Mouse (Mus musculus) cerebellum, adult 2 months (tissue): ENCODE data around the gene Fosl2. TPM values are rescaled to one million over a fixed set of nuclear protein-coding genes. Genes with fewer than 3 reads are reported as not detected.

ENCODE experiments used
- DNase-seq, 2 experiments: peaks; one replicate each; pipeline ENCODE4 v3.0.0; 2021
- H3K27ac ChIP-seq: fragments of 200-500 bp; 2 replicates; pipeline ENCODE4 v1.5.1; 2012; ENCODE audit warnings: low read length, control low read depth, inconsistent platforms; ENCODE audit not compliant: insufficient read depth
- H3K27me3 ChIP-seq: fragments of 200-500 bp; 2 replicates; pipeline ENCODE4 v1.6.1; 2012; ENCODE audit warnings: inconsistent platforms, mild to moderate bottlenecking, low read length, moderate library complexity; ENCODE audit not compliant: control insufficient read depth, insufficient read depth
- H3K4me1 ChIP-seq: fragments of 200-500 bp; 2 replicates; pipeline ENCODE4 v1.6.1; 2011; ENCODE audit warnings: low read length; ENCODE audit not compliant: control insufficient read depth, insufficient read depth
- H3K4me3 ChIP-seq: fragments of 200-500 bp; replicated peaks from 2 replicates; pipeline ENCODE3; 2011; ENCODE audit warnings: mild to moderate bottlenecking, low read depth, low read length, control low read depth; ENCODE audit not compliant: insufficient read depth
- CTCF ChIP-seq: fragments of 200-500 bp; IDR thresholded peaks from 2 replicates; pipeline ENCODE4 v1.5.1; 2011; ENCODE audit warnings: low read depth, mild to moderate bottlenecking, control low read depth, low read length, moderate library complexity, borderline replicate concordance; ENCODE audit not compliant: insufficient read depth
- POLR2A ChIP-seq: fragments of 200-500 bp; IDR thresholded peaks from 2 replicates; pipeline ENCODE4 v1.6.1; 2011; ENCODE audit warnings: low read length, control low read depth, borderline replicate concordance; ENCODE audit not compliant: insufficient read depth
- WGBS: fragments of 180-500 bp; shearing (Covaris S2); methylation state at CpG from one replicate; pipeline ENCODE4 v1.1.7; 2018; 5-methylcytosine and 5-hydroxymethylcytosine counted together
- polyA plus RNA-seq: library from polyadenylated mRNA; depleted of rRNA; stranded (reverse); fragments of >200 nt; gene quantifications from 2 replicates; pipeline ENCODE4 v1.2.3, GENCODE M21; 2012; rRNA removed

The Fosl2 gene
- polyA plus RNA-seq, 1 experiment, result 3.5 TPM

- H3K4me1 ChIP-seq, result no peaks in the 10 kb centered on the region; the same call in 1 of the 2 replicates
- TF ChIP-seq POLR2A (no peak), CTCF (no peak)
Observed at GRCm38 (mm10) chr5:32195857-32196609, 60.4 kb downstream of the Fosl2 start.

GRCm38 (mm10) chr5:32197698-32198097, 62.1 kb downstream of the Fosl2 start:
- Histone ChIP-seq H3K27me3 (no peaks in the 10 kb centered on the region), H3K4me1 (no peaks in the 10 kb centered on the region; the same call in 1 of the 2 replicates), H3K27ac (no peak overlapping the region), H3K4me3 (no peak overlapping the region)
- TF ChIP-seq CTCF, result peak; percentile 82
- TF ChIP-seq POLR2A, result no peak
- peak; percentile 76 to 81 for DNase-seq
- 14% methylated on average over 4 of the region's 4 CpGs for WGBS

More at GRCm38 (mm10) chr5:32195857-32196609, 60.4 kb downstream of the Fosl2 start:
- Histone ChIP-seq H3K4me3 (no peak overlapping the region), H3K27ac (no peak overlapping the region), H3K27me3 (no peaks in the 10 kb centered on the region)
- DNase-seq, result no peak
- WGBS, result 75% methylated on average over 12 of the region's 12 CpGs

- no peaks in the 10 kb centered on the region; the same call in 1 of the 2 replicates for H3K4me1 ChIP-seq
- no peaks in the 10 kb centered on the region for H3K27me3 ChIP-seq
- DNase-seq, result no peak
- 85% methylated on average over 3 of the region's 3 CpGs for WGBS
- no peak overlapping the region for H3K27ac ChIP-seq
- TF ChIP-seq CTCF (no peak), POLR2A (no peak)
- H3K4me3 ChIP-seq, result no peak overlapping the region
Observed at GRCm38 (mm10) chr5:32199136-32199535, 63.5 kb downstream of the Fosl2 start.

GRCm38 (mm10) chr5:32199594-32199993, 64.0 kb downstream of the Fosl2 start:
- H3K27me3 ChIP-seq, result no peaks in the 10 kb centered on the region
- WGBS, result 97% methylated on average over 3 of the region's 3 CpGs
- no peak overlapping the region for H3K27ac ChIP-seq
- no peaks in the 10 kb centered on the region; the same call in 1 of the 2 replicates for H3K4me1 ChIP-seq
- DNase-seq, result no peak
- H3K4me3 ChIP-seq, result no peak overlapping the region
- no peak for TF ChIP-seq POLR2A
- TF ChIP-seq CTCF, result no peak

- Histone ChIP-seq H3K27me3 (no peaks in the 10 kb centered on the region), H3K4me3 (no peak overlapping the region), H3K4me1 (no peaks in the 10 kb centered on the region), H3K27ac (no peak overlapping the region)
- WGBS, result 80% methylated on average over 4 of the region's 4 CpGs
- DNase-seq, result no peak
- TF ChIP-seq POLR2A (no peak), CTCF (peak; percentile 47)
Observed at GRCm38 (mm10) chr5:32204653-32205052, 69.1 kb downstream of the Fosl2 start.

- no peaks in the 10 kb centered on the region for H3K4me1 ChIP-seq
- no peaks in the 10 kb centered on the region for H3K27me3 ChIP-seq
- TF ChIP-seq CTCF, result no peak
- no peak for TF ChIP-seq POLR2A
- 71% methylated on average over 2 of the region's 2 CpGs for WGBS
- no peak for DNase-seq
- no peak overlapping the region for H3K4me3 ChIP-seq
- no peak overlapping the region for H3K27ac ChIP-seq
Observed at GRCm38 (mm10) chr5:32206726-32207125, 71.1 kb downstream of the Fosl2 start.

Other genes with a start within 250 kb of the Fosl2 start
- gene Plb1, start 96.9 kb downstream of the Fosl2 start, polyA plus RNA-seq, result 0.27 and 0.52 TPM in 2 replicates